Mouse (Mus musculus): ENCODE measurements around the gene Zfp667. TPM values are rescaled to one million over a fixed set of nuclear protein-coding genes. Genes with fewer than 3 reads are reported as not detected.
A peak's percentile ranks its signal among the peaks of the same experiment; 100 is the strongest.
"Not testable (repeated sequence)": the region's sequence is repeated elsewhere in the genome, so short reads cannot be mapped to it uniquely, and the experiment has no call there.

Gene Zfp667
- polyA plus RNA-seq, 1 experiment from 2014 or later: 11.9 TPM

DNA sequence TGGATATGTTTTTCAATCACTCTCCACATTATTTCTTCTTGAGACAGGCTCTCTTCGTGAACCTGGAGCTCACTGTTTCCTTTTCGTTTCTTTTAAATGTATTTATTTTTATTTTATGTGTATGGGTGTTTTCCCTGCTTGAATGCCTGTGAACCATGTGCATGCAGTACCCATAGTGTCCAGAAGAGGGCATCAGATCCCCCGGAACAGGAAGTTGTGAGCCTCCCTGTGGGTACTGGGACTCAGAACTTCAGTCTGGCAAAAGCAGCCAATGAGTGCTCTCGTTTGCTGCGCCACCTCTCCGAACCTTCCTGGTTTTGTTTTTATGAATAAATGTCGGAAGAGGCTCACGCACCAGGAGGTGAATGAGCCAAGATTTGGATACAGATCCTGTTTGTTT, 20.7 kb upstream of the Zfp667 start:
- H3K36me3 ChIP-seq: no peaks in the 10 kb centered on the region
- 63% methylated on average over 8 of the region's 8 CpGs for WGBS
- no peak overlapping the region for H3K9ac ChIP-seq
- ATAC-seq (ENCODE audit: low FRiP score, low read depth): no peak
- H3K27me3 ChIP-seq: no peaks in the 10 kb centered on the region
- no peak overlapping the region for H3K27ac ChIP-seq
- H3K4me2 ChIP-seq (replicated peaks): no peak overlapping the region
- H3K4me3 ChIP-seq: no peak overlapping the region
- H3K4me1 ChIP-seq: no peaks in the 10 kb centered on the region
- 0 out of 2 replicates have a peak, but pooled peaks cover 3% of the 10 kb centered on the region for H3K9me3 ChIP-seq

DNA sequence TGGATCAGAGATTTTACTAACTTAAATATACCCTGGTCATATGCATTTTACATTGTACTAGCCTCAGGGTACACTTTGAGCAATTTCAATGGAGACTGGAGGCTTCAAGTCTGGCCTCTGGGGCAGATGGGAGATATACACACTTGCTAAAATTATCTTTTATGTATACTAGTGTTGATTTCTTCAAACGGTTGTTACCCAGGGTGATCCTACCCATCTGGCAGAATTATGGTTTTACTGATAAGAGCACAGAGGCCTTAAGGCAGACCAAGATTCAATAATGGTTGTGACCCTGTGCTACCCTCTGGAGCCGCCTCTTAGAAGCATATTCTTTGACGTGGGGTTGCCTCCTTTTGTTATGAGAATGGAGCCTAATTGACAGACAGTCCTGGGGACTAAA, 8.5 kb upstream of the Zfp667 start:
- H3K4me1 ChIP-seq: no peaks in the 10 kb centered on the region
- H3K4me2 ChIP-seq (replicated peaks): no peak overlapping the region
- no peaks in the 10 kb centered on the region for H3K27me3 ChIP-seq
- H3K9me3 ChIP-seq: no peaks in the 10 kb centered on the region
- no peaks in the 10 kb centered on the region for H3K36me3 ChIP-seq
- H3K27ac ChIP-seq: no peak overlapping the region
- no peak overlapping the region for H3K9ac ChIP-seq
- ATAC-seq (ENCODE audit: low FRiP score, low read depth): no peak
- 41% methylated on average over 3 of the region's 3 CpGs for WGBS
- H3K4me3 ChIP-seq: no peak overlapping the region

DNA sequence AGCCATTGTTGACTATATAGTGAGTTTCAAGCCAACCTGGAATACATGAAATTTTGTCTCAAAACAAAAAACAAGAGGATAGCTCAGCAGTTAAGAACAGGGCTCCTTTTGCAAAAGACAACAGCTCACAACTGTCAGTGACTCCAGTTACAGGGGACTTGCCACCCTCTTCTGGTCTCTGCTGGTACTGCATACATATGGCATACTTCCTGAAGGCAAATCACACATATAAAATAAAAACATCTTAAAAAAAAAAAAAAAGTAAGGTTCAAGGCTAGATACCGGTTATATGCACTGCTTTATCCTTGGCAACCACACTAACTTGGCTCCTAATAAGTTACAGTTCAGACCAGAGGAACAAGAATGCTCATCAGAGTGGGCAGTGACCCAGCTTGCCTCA, 3.6 kb upstream of the Zfp667 start:
- WGBS: 3% methylated on average over 1 of the region's 1 CpGs
- Histone ChIP-seq H3K4me2 (replicated peaks) (peak overlapping the region; percentile 66), H3K9ac (no peak overlapping the region), H3K27ac (no peak overlapping the region), H3K4me1 (peaks cover 16% of the 10 kb centered on the region), H3K9me3 (no peaks in the 10 kb centered on the region), H3K27me3 (no peaks in the 10 kb centered on the region), H3K36me3 (no peaks in the 10 kb centered on the region), H3K4me3 (peak overlapping the region; percentile 52)
- ATAC-seq (ENCODE audit: low FRiP score, low read depth): no peak

DNA sequence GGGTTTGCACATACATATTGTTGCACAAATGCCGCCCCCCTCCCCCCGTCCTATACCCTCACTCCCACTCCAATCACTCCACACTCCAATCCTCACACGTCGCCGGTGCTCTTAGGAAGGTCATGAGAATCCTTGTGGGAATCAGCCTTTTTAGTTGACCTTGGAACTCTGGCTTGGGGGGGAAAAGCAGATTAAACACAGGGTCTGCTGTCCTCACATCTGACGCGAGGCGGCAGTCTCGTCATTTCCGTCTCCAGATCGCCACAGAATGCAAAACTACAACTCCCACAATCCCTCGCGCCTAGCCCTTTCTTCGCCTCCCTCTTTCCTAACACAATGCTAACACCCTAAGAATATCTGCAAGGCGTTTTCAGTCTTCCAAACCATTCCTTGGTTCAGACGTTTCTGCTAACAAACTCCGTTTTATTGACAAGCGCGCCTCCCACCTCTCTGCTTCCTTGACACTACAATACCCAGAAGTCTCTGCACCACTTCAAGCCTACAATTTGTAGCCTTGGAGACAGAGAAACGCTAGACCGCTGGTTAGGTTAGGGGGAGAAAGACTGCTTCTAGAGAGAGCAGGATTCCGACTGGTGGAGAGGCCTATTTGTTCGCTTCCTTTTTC, 2.8 kb upstream of the Zfp667 start:
- Histone ChIP-seq H3K27me3 (no peaks in the 10 kb centered on the region), H3K9ac (peak overlapping the region; percentile 62), H3K9me3 (no peaks in the 10 kb centered on the region), H3K4me2 (replicated peaks) (peak overlapping the region; percentile 66), H3K4me1 (peaks cover 17% of the 10 kb centered on the region), H3K36me3 (no peaks in the 10 kb centered on the region), H3K27ac (peak overlapping the region; percentile 85), H3K4me3 (peak overlapping the region; percentile 52)
- ATAC-seq (ENCODE audit: low FRiP score, low read depth): peak; percentile 66
- WGBS: under 1% methylated on average over 23 of the region's 23 CpGs

DNA sequence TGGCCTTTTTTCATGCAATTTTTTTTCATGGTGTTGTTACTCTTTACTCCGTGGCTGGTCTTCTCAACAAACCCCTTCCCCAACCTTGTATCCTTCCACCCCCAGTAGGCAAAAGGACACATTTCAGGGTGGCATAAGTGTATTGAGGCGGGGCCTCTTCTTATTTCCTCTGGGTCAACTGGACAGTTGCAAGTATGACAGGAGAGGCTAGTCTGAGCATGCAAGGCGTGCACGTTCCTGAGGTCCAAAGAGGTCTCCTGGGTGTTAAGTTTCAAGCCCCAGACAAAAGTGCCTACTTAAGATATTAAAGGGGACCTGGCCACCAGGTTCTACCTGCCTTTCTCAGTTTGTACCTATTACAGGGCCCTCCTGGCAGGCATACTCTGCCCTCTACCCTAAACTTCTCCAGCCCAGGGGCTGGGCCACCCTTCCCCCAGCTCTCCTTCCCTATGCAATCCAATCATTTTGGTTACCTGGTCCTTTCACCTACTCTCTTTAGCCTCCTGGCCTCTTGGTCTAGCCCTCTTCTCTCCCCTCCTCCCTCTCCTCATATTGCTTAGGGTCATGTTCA, 1.9 kb upstream of the Zfp667 start:
- ATAC-seq (ENCODE audit: low FRiP score, low read depth): no peak
- no peaks in the 10 kb centered on the region for H3K9me3 ChIP-seq
- no peaks in the 10 kb centered on the region for H3K27me3 ChIP-seq
- no peak overlapping the region for H3K9ac ChIP-seq
- peaks cover under 1% of the 10 kb centered on the region; the same call in 1 of the 2 replicates for H3K36me3 ChIP-seq
- no peak overlapping the region for H3K27ac ChIP-seq
- no peak overlapping the region for H3K4me3 ChIP-seq
- WGBS: 89% methylated on average over 4 of the region's 4 CpGs
- 0 out of 2 replicates have a peak overlapping the region, but pooled peaks have one; percentile 66 for H3K4me2 ChIP-seq (replicated peaks)
- H3K4me1 ChIP-seq: peaks cover 17% of the 10 kb centered on the region

DNA sequence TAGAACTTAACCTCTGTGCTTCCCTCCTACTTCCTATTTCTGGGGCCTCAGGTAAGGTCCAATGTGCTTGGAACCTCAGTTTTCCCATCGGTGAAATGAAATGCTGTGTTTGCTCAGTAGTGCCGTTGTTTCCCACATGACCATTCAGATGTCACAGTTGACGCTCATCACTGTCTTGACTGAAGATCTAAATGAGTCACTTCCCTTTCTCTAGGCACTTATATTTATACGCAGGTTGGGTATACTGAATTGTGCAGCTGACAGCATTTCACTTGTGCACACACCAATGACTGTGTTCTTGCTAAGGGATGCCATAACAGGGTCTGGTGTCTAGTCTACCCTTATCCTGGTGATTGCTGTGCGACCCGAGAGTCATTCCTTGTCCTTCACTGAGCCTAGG, 1.0 kb upstream of the Zfp667 start:
- peak overlapping the region; percentile 76; the same call in 1 of the 2 replicates for H3K4me2 ChIP-seq (replicated peaks)
- H3K9ac ChIP-seq: no peak overlapping the region
- H3K4me1 ChIP-seq: peaks cover 17% of the 10 kb centered on the region
- peaks cover 6% of the 10 kb centered on the region for H3K36me3 ChIP-seq
- 89% methylated on average over 6 of the region's 6 CpGs for WGBS
- no peaks in the 10 kb centered on the region for H3K9me3 ChIP-seq
- H3K4me3 ChIP-seq: peak overlapping the region; percentile 55; the same call in 1 of the 2 replicates
- H3K27ac ChIP-seq: no peak overlapping the region; the same call in 1 of the 2 replicates
- ATAC-seq (ENCODE audit: low FRiP score, low read depth): no peak
- H3K27me3 ChIP-seq: no peaks in the 10 kb centered on the region

DNA sequence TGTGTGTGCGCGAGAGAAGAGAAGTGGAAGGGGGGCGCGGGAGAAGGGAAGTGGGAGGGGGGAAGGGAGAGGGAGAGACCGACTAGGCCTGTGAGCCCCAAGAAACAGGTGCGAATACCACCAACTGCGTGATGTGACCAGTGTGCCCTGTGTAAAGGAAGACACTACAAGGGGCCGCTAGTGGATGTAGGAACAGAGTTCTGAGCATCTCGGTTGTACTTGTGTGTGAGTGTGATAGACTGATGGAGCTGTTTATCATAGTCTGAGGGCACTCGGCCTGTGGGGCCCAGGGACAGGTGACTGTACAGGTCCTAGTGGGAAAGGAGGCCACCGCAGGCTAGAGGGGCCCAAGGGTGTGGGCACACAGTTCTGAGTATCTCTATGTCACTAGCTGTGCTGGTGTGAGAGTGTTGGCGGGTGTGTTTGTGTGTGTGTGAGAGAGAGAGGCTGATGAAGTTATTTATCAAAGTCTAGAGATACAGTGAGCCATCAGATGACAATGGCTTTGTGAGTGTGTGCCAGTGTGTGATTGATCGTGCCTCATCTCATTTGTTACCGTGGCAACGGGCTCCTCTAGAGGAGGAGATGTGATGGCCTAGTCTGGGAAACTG, 647 bp downstream of the Zfp667 start:
- Histone ChIP-seq H3K4me3 (peak overlapping the region; percentile 55), H3K9ac (peak overlapping the region; percentile 65), H3K27ac (no peak overlapping the region; the same call in 1 of the 2 replicates), H3K36me3 (peaks cover 9% of the 10 kb centered on the region), H3K27me3 (no peaks in the 10 kb centered on the region), H3K4me1 (peaks cover 17% of the 10 kb centered on the region), H3K4me2 (replicated peaks) (peak overlapping the region; percentile 76), H3K9me3 (no peaks in the 10 kb centered on the region)
- 0 out of 2 replicates have a peak, but pooled peaks have one; percentile 0 for ATAC-seq (ENCODE audit: low FRiP score, low read depth)
- 31% methylated on average over 15 of the region's 15 CpGs for WGBS

DNA sequence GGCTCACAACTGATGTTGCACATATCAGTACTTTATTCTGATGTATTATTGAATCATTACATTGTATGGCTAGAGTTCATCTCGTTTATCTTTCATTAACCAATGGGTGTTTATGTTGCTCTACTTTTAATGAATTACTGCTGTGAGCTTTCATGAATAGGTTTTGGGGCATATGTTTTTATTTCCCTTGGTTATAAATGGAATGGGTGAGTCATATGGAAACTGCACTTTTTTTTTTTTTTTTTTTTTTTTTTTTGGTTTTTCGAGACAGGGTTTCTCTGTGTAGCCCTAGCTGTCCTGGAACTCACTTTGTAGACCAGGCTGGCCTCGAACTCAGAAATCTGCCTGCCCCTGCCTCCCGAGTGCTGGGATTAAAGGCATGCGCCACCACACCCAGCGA, 4.7 kb downstream of the Zfp667 start:
- not testable (repeated sequence) for H3K4me3 ChIP-seq; H3K27me3 ChIP-seq; ATAC-seq (ENCODE audit: low FRiP score, low read depth); H3K9ac ChIP-seq; H3K27ac ChIP-seq; H3K4me2 ChIP-seq (replicated peaks); H3K9me3 ChIP-seq
- 85% methylated on average over 5 of the region's 6 CpGs for WGBS
- Histone ChIP-seq H3K36me3 (peaks cover 37% of the 10 kb centered on the region), H3K4me1 (peaks cover 12% of the 10 kb centered on the region)

DNA sequence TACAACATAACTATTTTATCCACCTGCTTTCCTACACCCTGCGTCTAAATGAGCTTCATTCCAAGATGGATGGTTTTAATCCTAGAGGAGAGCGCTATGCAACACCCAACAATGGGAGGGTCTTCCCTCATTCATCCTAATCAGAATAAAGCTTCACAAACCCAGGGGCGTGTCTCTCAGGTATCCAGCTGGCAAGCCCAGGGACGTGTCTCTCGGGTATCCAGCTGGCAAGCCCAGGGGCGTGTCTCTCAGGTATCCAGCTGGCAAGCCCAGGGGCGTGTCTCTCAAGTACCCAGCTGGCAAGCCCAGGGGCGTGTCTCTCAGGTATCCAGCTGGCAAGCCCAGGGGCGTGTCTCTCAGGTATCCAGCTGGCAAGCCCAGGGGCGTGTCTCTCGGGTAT, 14.4 kb downstream of the Zfp667 start:
- H3K36me3 ChIP-seq: peaks cover 61% of the 10 kb centered on the region
- not testable (repeated sequence) for H3K9ac ChIP-seq; H3K27me3 ChIP-seq; ATAC-seq (ENCODE audit: low FRiP score, low read depth); H3K4me3 ChIP-seq; H3K4me1 ChIP-seq; H3K27ac ChIP-seq; H3K4me2 ChIP-seq (replicated peaks); H3K9me3 ChIP-seq
- 72% methylated on average over 11 of the region's 11 CpGs for WGBS

DNA sequence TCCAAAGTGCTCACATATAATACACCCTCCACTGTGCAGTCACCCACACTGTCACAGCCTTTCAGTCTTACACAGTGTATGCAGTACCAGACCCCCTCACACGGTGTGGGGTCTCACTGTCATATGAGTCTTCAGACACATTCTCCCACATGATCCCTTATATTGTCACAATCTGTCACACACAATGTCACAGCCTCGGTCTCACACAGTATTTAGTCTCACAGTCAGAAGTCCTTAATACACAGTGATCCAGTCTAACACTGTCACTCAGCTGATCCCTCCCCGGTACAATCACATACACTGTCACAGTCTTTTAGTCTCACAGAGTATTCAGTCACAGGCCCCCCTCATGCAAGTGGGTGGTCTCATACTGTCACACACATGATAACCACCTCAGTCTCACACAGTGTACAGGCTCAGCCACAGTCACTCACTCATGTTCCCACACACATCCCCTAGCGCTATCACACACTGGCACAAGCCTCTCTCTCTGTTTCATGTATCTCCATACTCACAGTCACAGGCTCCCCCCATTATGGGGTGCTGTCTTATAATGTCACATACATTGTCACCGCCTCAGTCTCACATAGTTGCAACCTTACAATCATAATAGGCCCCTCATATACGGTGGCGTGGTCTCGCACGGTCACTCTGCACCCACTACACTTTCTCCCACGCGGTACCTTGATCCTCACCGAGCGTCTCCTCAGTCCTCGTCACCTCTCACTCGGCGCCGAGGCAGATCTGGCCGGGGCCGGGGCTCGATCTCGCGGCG, 44.3 kb downstream of the Zfp667 start:
- Histone ChIP-seq H3K9me3 (0 out of 2 replicates have a peak, but pooled peaks cover 4% of the 10 kb centered on the region), H3K36me3 (peaks cover 21% of the 10 kb centered on the region), H3K4me2 (replicated peaks) (peak overlapping the region; percentile 75), H3K9ac (peak overlapping the region; percentile 84), H3K27me3 (no peaks in the 10 kb centered on the region), H3K4me3 (peak overlapping the region; percentile 62), H3K4me1 (peaks cover 12% of the 10 kb centered on the region), H3K27ac (peak overlapping the region; percentile 84; the same call in 1 of the 2 replicates)
- 18% methylated on average over 23 of the region's 23 CpGs for WGBS
- peak; percentile 75 for ATAC-seq (ENCODE audit: low FRiP score, low read depth)

DNA sequence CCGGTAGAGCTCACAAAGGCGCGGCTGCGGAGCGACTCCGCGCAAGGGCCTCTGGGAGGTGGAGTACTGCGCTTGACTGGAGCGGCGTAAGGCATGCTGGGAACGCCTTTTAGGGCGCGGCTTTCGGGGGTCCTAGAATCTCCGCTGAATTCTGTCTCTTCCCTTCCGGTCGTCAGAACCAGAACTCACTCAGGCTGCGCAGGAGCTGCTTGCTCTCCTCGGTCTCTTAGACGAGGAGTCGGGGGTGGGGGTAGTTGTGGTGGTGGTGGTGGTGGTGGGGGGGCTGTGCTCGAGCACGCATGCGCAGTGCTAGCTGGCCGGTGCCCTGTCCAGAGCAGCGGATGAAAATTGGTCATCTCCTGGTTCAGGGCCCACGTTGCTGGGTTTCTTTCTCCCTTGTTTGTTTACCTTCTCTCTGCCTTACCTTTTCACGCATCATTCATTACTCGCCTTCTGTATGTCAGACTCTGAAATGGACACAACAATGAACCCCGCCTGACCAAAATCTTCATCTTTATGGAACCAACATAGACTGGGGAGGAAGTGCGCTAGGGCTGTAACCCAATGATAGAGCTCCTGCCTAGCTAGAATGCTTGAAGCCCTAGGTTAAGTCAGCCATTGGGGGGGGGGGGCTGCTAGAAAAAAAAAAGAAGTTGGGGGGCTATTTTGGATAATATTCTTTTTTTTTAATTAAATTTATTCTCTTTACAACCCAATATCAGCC, 45.0 kb downstream of the Zfp667 start, which contains the start of gene Zfp583:
Zfp583 (minus strand) TSS at position 53 of the 724 bp plus-strand sequence.
- H3K9ac ChIP-seq: peak within 1 kb of the TSS; percentile 84
- peaks cover 15% of the 10 kb centered on the region for H3K36me3 ChIP-seq
- peak within 1 kb of the TSS; percentile 62 for H3K4me3 ChIP-seq
- H3K4me2 ChIP-seq (replicated peaks): peak within 1 kb of the TSS; percentile 75
- peak; percentile 96 for ATAC-seq (ENCODE audit: low FRiP score, low read depth)
- 0 out of 2 replicates have a peak, but pooled peaks cover 4% of the 10 kb centered on the region for H3K9me3 ChIP-seq
- peaks cover 12% of the 10 kb centered on the region for H3K4me1 ChIP-seq
- WGBS: 5% methylated on average over 31 of the region's 31 CpGs
- peak within 1 kb of the TSS; percentile 84; the same call in 1 of the 2 replicates for H3K27ac ChIP-seq
- no peaks in the 10 kb centered on the region for H3K27me3 ChIP-seq
